Mouse (Mus musculus) CH12.LX (cell line): ENCODE results near the gene Stard13.

Source experiments
- BHLHE40 ChIP-seq: IDR thresholded peaks from 2 replicates; pipeline ENCODE4 v1.6.1; 2011; ENCODE audit warnings: mild to moderate bottlenecking, low read depth, low read length, improper control_type of control experiment
- CTCF ChIP-seq, 2 experiments: IDR thresholded peaks in 1 of 2; conservative IDR thresholded peaks in 1 of 2; 2 replicates each; pipeline ENCODE4 v1.5.1; 2011 to 2012; ENCODE audit warnings: low read depth in 2 of 2, low read length in 2 of 2, improper control_type of control experiment in 1 of 2, inconsistent platforms in 1 of 2, mild to moderate bottlenecking in 1 of 2, moderate library complexity in 1 of 2
- E2F4 ChIP-seq: IDR thresholded peaks from 2 replicates; pipeline ENCODE4 v1.6.1; 2011; ENCODE audit warnings: low read depth, low read length, improper control_type of control experiment; ENCODE audit not compliant: insufficient replicate concordance
- ELF1 ChIP-seq: IDR thresholded peaks from 2 replicates; pipeline ENCODE4 v1.6.1; 2014; ENCODE audit warnings: low read depth, mild to moderate bottlenecking, inconsistent platforms, low read length, improper control_type of control experiment
- EP300 ChIP-seq: IDR thresholded peaks from 2 replicates; pipeline ENCODE4 v1.6.1; 2011; ENCODE audit warnings: low read length, improper control_type of control experiment
- MAZ ChIP-seq: IDR thresholded peaks from 2 replicates; pipeline ENCODE4 v1.6.1; 2012; ENCODE audit warnings: low read depth, mild to moderate bottlenecking, inconsistent platforms, low read length, improper control_type of control experiment, moderate library complexity
- MYC ChIP-seq: IDR thresholded peaks from 2 replicates; pipeline ENCODE4 v1.6.1; 2011; ENCODE audit warnings: low read depth, mild to moderate bottlenecking, improper control_type of control experiment, low read length
- POLR2A ChIP-seq: IDR thresholded peaks from 2 replicates; pipeline ENCODE4 v1.6.1; 2011; ENCODE audit warnings: low read depth, mild to moderate bottlenecking, improper control_type of control experiment, low read length
- TCF12 ChIP-seq: IDR thresholded peaks from 2 replicates; pipeline ENCODE4 v1.6.1; 2014; ENCODE audit warnings: low read depth, mild to moderate bottlenecking, inconsistent platforms, low read length, improper control_type of control experiment

- TF ChIP-seq MYC (peak; percentile 95), EP300 (peak; percentile 97), MAZ (peak; percentile 48; the same call in 1 of the 2 replicates), TCF12 (peak; percentile 99), ELF1 (peak; percentile 38; the same call in 1 of the 2 replicates), CTCF (conservative IDR thresholded peaks at IDR 0.05 in 1 of 2, IDR thresholded peaks at IDR 0.05 in 1 of 2; ENCODE audit: low read depth in 2 of 2, low read length in 2 of 2) (no peak), E2F4 (0 out of 2 replicates have a peak, but pooled peaks have one; percentile 39), POLR2A (no peak), BHLHE40 (peak; percentile 84)
Observed at GRCm38 (mm10) chr5:151110461-151110908, 123.2 kb downstream of the Stard13 start.
